Mouse (Mus musculus) olfactory bulb, adult 2 months (tissue): Measurements from ENCODE around the gene Dhx33.

Source experiments
- CTCF ChIP-seq: fragments of 200-500 bp; IDR thresholded peaks from 2 replicates; pipeline ENCODE4 v1.5.1; 2012; ENCODE audit warnings: low read depth, mild to moderate bottlenecking, low read length, moderate library complexity; ENCODE audit not compliant: insufficient read depth
- POLR2A ChIP-seq: fragments of 200-500 bp; IDR thresholded peaks from 2 replicates; pipeline ENCODE4 v1.6.1; 2012; ENCODE audit warnings: mild to moderate bottlenecking, low read depth, low read length, moderate library complexity; ENCODE audit not compliant: insufficient read depth

- TF ChIP-seq CTCF (no peak), POLR2A (no peak)
Observed at GRCm38 (mm10) chr11:71007831-71008230, 3.6 kb upstream of the Dhx33 start.
